Mouse (Mus musculus) gastrocnemius, postnatal 4 days (tissue): ENCODE data around the gene Cmtm5. TPM values are rescaled to one million over a fixed set of nuclear protein-coding genes. Genes with fewer than 3 reads are reported as not detected.
"Not testable (repeated sequence)": the region's sequence is repeated elsewhere in the genome, so short reads cannot be mapped to it uniquely, and the experiment has no call there.

Experiments used
- DNase-seq, 2 experiments: peaks; one replicate each; pipeline ENCODE4 v3.0.0; 2021 to 2022; ENCODE audit warnings: low spot score in 2 of 2, mixed read lengths in 2 of 2
- total RNA-seq, 2 experiments: library from RNA; stranded (reverse); gene quantifications; 2 replicates each; pipeline ENCODE4 v1.2.3; 2021

The Cmtm5 gene
- total RNA-seq, 2 experiments from 2014 or later = 3.8 to 4.1 TPM

- no peak for DNase-seq
These were observed 5.6 kb upstream of the Cmtm5 start for GRCm38 (mm10) chr14:54930431-54930830.

GRCm38 (mm10) chr14:54932645-54933150 is 3.4 kb upstream of the Cmtm5 start, which contains the start of gene Il25:
Gene Il25 (plus strand): TSS chr14:54932695.
- no peak for DNase-seq

GRCm38 (mm10) chr14:54936831-54937160 is 735 bp downstream of the Cmtm5 start:
- no peak for DNase-seq

DNA sequence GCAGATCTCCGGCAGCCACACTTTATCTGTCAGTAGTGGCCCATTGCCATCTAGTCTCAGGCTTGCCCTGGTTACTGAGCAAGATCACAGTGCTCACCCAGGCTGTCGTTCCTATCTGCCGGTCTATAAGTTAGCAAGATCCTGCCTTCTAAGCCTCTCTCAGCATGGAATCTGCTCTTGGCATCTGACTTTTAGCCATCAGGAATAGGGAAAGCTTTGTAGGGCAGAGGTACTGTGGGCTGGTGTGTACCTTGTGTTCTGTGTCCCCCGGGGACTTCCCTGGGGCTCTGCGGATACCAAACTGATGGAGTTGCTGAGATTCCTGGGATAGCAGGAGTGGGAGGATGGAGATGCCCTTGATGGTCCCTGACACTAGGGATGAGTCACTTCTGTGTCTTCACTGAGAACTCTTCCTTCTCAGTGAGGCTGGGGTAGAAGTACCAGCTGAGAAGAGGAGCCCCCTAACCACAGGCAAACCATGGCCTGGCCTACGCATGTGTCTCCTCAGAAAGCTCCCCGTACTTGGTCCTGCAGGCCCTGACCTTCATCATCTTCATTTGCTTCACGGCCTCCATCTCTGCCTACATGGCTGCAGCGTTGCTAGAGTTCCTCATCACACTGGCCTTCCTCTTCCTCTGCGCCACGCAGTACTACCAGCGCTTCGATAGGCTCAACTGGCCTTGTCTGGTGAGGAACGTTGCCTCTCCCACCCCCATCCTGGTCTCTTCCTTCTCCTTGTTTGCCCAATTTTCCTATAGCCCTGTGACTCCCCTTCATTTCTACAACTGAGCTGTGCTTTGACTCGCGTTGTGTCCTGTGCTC is 1.5 kb downstream of the Cmtm5 start:
- DNase-seq = no peak

DNA sequence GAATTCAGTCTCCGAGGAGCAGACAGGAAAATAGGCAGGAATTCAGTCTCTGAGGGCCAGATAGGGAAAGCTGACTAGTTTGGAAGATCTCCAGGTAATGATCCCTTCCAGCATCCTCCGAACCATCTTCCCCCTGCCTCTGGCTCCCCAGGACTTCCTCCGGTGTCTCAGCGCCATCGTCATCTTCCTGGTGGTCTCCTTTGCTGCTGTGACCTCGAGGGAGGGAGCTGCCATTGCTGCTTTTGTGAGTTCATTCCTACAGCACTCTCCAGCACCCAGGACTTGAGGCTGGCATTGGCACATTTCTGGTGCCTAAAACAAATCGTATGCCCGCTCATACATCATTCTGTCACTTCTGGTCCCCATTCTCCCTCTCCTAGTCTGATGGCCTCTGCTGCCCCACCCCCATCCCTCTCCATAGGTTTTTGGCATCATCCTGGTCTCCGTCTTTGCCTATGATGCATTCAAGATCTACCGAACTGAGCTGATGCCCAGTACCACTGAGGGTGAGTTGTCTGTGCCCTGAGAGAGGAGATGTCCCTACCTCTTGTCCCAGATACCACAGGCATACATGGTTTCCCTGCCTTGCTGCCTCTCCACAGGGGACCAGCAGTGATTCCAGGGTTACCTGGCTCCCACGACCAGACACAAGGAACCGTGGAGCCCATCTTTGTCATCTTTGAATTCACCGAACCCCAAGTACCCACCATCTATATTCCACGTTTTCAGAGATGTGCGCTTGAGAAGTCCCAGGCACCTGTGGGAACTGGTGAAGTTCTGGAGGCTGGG is 2.6 kb downstream of the Cmtm5 start:
- no peak for DNase-seq

DNA sequence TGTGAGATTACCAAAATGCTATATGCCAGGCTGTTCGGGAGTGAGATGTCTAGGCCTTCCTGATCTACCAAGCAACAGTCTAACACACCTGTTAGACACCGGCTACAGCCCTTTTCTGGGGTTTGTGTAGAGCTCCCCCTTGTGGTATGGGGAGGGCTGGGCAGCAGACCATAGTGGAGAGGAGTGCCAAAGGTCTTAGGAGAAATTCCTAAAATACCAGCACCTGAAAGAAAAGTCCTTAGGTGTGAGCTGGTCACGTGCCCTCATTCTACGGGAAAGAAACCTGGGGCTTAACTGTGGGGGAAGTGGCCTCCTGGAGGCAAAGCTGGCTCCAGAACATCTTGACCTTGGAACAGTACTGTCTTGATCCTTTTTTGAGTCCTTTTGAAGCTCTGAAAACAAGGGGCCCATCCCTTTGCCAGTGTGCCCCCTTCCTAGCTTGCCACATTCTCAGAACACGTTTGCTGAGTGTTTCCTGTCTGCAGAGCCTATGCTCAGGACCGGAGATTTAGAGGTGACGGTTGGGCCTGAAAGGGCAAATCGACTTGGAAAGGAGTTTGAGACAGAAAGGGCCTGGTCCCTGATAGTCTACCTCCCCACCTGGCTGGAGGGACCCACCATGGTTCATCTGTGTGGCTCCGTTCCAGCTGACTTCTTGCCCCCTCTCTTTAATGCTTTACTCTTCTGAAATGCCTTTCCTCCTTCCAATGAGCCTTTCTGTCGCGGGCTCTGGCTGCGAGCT is 3.5 kb downstream of the Cmtm5 start:
- no peak for DNase-seq

DNA sequence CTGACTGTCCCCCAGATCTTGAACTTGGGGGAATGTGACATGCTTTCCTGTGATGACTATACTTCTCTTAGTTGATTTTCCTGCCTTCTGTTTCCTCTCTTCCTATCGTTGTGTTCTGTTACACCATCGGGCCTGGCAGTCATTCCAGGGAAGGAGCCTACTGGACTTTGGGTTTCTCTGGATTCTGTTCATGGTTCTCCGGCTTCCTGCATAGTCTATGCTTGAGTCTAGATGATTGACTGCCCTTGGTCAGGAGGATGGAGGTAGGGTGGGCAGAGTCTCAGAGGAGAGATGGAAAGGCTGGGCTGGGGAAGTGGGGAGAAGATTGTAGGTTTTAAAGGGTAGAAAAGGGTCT is 4.1 kb downstream of the Cmtm5 start:
- no peak for DNase-seq

- no peak for DNase-seq
These were observed 5.2 kb downstream of the Cmtm5 start for GRCm38 (mm10) chr14:54941024-54941978.

GRCm38 (mm10) chr14:54942479-54942878 is 6.4 kb downstream of the Cmtm5 start:
- no peak for DNase-seq

DNA sequence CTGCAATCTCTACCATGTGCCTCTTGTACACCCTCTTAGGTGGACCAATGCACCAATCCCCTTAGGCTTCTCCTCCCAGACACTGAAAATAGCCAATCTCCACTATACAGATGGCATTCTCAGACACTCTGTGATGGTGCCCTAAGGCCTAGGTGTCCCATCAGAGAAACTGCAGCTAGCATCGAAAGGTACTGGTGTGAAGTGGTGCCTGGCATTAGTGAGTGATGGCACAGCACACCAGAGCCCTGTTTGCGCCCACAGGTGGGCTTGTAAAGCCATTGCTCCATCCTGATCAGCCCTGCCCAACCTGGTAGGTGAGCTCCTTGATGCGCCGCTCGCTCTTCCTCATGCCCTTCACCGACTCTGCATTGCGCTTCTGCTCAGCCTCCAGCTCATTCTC is 7.9 kb downstream of the Cmtm5 start:
- no peak for DNase-seq

DNA sequence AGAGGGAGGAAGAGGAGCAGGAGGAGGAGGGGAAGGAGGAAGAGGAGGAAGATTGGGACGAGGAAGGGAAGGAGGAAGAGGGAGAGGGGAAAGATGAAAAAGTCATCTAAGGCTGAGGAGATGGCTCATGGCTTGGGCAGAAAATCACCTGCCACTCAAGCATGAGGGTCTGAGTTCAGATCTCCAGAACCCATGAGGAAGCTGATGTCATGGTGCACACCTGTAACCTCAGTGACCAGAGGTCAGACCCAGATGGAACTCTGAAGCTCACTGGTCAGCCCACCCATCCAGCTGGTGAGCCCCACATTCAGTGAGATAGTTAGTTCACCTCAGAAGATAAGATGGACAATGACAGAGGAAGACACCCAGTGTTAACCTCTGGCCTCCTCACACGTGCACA is 8.9 kb downstream of the Cmtm5 start:
- DNase-seq = no peak

- DNase-seq = no peak
These were observed 10.1 kb downstream of the Cmtm5 start for GRCm38 (mm10) chr14:54945975-54946704.

DNA sequence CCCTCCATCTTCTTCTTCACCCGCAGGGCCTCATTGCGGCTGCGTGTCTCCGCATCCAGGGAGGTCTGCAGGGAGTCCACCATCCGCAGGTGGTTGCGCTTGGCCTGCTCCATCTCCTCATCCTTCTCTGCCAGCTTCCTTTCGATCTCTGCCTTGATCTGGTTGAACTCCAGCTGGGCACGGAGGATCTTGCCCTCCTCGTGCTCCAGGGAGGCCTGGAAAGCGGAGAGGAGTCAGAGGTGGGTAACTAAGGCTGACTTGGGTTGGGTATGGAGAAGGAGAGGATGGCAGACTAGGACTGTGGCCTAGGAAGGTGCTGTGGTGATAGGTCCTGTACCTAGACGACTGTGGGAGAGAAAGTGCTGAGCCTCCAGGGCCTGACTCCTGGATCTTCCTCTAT is 10.9 kb downstream of the Cmtm5 start:
- DNase-seq = not testable (repeated sequence)

- DNase-seq = no peak
These were observed 12.7 kb downstream of the Cmtm5 start for GRCm38 (mm10) chr14:54948781-54949180.

DNA sequence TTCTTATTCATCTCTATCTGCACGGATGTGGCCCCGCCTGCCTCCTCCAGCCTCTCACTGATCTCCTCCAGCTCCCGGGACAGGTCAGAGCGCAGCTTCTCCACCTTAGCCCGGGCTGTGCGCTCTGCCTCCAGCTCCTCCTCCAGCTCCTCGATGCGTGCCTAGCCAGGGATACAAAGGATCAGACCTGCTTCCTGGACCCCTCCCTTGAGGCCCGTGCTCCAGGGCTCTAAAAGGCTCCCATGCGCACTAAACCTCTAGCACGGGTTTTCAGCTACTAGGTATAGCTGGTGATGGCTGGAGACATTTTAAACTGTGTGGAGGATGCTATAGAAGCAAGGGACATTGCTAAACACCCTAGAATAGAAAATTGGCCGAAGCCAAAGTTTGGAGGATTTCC is 14.4 kb downstream of the Cmtm5 start:
- no peak for DNase-seq

DNA sequence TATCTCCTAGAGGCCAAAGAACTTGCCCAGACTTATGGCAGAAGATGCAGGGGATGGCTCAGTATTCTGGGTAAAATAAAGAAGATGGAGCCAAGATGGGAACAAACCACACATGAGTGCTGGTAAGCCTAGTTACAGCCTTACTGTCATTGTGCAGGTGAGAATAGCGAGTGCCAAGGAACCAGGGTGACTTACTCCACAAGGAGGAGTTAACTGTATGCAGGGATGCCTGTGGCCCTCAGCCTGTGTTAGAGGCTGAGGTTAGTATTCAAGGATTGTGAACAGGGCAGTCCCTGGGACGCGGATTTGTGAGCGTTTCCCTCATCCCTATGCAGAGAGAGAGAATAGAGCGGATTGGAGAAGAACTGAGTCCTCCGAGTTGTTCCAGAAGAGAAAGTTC is 15.5 kb downstream of the Cmtm5 start:
- DNase-seq = no peak

DNA sequence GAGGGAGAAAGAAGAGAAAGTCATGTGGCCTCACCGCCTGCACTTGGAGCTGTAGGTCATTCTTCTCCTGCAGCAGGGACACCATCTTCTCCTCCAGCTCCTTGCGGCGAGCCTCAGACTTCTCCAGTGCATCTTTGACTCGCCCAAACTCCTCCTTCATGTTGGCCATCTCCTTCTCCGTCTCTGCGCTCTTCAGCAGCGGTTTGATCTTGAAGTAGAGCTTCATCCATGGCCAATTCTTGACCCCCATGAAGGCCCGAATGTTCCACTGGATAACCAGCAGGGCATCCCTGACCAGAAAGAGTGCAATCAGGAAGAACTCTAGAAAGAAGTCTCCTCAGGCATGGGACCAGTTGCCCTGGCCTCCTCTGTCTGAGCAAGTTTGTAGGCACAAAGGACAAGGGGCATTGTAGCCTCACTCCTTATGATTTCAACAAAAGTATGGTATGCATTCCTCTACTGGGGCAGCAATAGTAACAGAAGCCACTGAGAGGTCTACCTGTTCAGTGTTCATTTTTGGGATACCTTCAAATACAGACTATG is 17.7 kb downstream of the Cmtm5 start:
- DNase-seq = no peak

DNA sequence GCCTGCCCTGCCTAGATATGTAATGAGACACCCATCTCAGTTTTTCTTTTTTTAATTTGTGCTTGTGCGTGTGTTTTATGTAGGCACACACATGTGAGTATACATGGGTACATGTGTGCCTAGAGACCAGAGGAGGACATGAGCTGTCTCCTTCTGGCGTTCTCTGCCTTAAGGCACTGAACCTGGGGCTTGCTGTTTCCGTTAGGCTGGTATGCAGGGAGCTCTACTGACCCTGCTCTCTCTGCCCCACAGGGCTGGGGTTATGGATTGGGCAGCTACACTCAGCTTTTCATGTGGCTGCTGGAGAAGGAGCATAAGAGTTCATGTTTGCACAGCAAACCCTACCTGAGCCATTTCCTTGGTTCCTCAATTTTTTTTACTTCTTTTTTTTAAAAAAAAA is 18.4 kb downstream of the Cmtm5 start:
- no peak for DNase-seq

DNA sequence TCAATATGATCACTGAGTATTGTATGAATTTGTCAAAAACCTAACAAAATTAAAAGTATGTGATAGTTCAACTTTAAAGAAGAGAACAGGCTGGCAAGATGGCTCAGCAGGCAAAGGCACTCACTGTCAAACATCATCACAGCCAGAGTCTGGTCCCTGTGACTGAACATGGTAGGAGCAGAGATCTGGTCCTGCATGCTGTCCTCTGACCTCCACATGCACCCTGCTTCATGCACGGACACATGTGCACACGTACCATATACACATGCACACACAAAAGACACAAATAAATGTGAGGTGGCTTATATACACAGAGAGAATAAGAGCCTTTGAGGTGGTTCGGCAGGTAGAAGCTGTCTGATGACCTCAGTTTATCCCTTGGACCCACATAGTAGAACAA is 19.4 kb downstream of the Cmtm5 start:
- DNase-seq = no peak

DNA sequence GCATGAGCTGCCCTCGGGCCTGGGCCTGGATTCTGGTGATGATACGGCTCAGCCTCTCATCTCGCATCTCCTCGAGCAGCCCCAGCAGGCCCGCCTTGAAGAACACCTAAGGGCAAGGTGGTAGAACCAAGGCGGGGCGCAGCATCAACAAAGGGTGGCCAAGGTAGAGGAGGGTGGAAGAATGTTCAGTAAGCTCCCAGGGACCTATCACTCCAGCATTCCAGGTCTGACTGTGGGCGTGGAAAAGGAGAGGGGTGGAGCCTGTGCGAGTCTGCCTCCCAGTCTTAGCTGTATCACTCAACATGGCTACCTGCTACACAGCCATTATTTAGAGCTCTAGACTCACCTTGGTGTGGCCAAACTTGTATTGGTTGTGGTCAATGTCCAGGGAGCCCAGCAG is 20.5 kb downstream of the Cmtm5 start:
- no peak for DNase-seq
